Mouse (Mus musculus): Measurements from ENCODE around the gene Cdh12.

DNA sequence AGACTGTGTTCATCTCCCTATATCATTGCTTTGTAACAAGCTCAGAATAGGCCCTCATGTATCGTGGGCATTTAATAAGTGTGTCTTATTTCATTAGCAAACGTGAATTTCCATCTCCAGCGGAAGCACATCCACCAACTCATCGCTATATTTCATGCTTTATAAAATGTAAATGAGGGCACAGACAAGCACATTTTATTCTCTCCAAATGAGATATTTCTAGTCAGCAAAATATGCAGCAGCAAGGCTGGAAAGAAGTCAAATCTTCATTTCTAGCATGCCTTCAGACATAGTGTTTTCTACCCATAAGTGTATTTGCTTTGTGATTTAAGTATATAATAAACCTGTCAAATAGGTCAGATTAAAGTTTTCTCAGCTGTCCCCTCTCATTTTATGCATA, 262.8 kb downstream of the Cdh12 start:
- TF ChIP-seq MAX (IDR thresholded peaks at IDR 0.05; ENCODE audit: low read depth) (no peak), CEBPB (IDR thresholded peaks at IDR 0.05; ENCODE audit: insufficient read depth, poor library complexity, severe bottlenecking) (no peak), POLR2A (IDR thresholded peaks at IDR 0.05; ENCODE audit: insufficient read length, low read depth) (no peak), MYOD1 (IDR thresholded peaks at IDR 0.05; ENCODE audit: control insufficient read depth in 1 of 3, insufficient read length in 2 of 3, low read depth in 2 of 3) (no peak), USF1 (IDR thresholded peaks at IDR 0.05; ENCODE audit: low read depth) (no peak), E2F4 (IDR thresholded peaks at IDR 0.05; ENCODE audit: insufficient read depth) (no peak)
